ENCODE assay signal across 26 mouse cellular contexts in the genomic region with DNA sequence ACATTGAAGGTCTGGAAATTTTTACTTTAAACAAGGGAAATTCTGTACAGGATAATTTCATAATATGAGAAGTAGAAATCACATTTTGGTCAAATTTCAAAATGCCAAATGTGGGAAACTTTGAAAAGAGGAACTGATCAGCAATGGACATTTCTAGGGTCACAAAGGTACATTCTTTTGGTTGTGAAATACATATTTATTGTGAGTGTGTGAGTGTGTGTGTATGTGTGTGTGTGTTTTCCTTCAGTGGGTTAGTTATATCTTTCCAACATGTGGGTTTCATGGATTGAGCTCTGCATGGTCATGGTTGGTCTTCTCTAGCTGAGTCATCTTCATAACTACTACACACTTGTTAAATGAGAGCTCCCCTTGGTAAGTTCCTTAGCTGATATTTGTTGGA. TPM values are rescaled to one million over a fixed set of nuclear protein-coding genes. Genes with fewer than 3 reads are reported as not detected.
A peak's percentile ranks its signal among the peaks of the same experiment; 100 is the strongest.
DNase-seq lines count a peak whose midpoint lies in the region; ATAC-seq and TF ChIP-seq lines count a peak whose summit lies in the region.
"Had no signal": no experiment of that assay in that cellular context is flagged by ENCODE, and none has a peak within 500 bp of the region (broad histone marks: within the 10 kb centered on the region; RNA-seq: fewer than 3 reads in every experiment).

No protein-coding gene starts in this region.

- 0 out of 2 replicates have a peak, but pooled peaks cover 3% of the 10 kb centered on the region for H3K4me1 ChIP-seq in lung, postnatal 0 days (ENCODE audit: insufficient read depth, low read depth, low read length)
- peaks cover 76% of the 10 kb centered on the region for H3K4me1 ChIP-seq in megakaryocyte, embryonic 14.5 days
- H3K4me1 ChIP-seq: forebrain, embryonic 12.5 days; hindbrain, embryonic 15.5 days had no signal

- no peak overlapping the region for H3K27ac ChIP-seq in lung, postnatal 0 days (ENCODE audit: low read length)
- H3K27ac ChIP-seq: embryonic facial prominence, embryonic 13.5 days; forebrain, embryonic 12.5 days; heart, adult 2 months; heart, embryonic 15.5 days; hindbrain, embryonic 15.5 days had no signal

- no peak for ATAC-seq in lung, postnatal 0 days
- peak; percentile 37 for ATAC-seq in common myeloid progenitor, adult 5-6 weeks (replicated peaks; ENCODE audit: low read depth, poor library complexity, severe bottlenecking)
- ATAC-seq: forebrain, embryonic 16.5 days had no signal

- no peak for DNase-seq in lung, postnatal 0 days (ENCODE audit: low spot score)
- no peak for DNase-seq in lung, postnatal 4 days
- DNase-seq in splenic B cell, adult 2 months (ENCODE audit: low read depth, low spot score) = peak; percentile 30
- no peak for DNase-seq in cerebellum, postnatal 10 days
- no peak for DNase-seq in cerebellum, adult 18-20 months
- no peak for DNase-seq in thymus, postnatal 10 days (ENCODE audit: low spot score in 2 of 2)
- DNase-seq: adrenal gland, adult 8-10 months; cerebellum, adult 2 months; cerebellum, postnatal 14 days; gastrocnemius, postnatal 10 days; heart, postnatal 36 days had no signal

- no peaks in the 10 kb centered on the region for H3K9me3 ChIP-seq in lung, postnatal 0 days (ENCODE audit: low read length)
- H3K9me3 ChIP-seq in megakaryocyte, embryonic 14.5 days = no peaks in the 10 kb centered on the region
- H3K9me3 ChIP-seq: embryonic facial prominence, embryonic 13.5 days; forebrain, embryonic 12.5 days; G1E; heart, embryonic 15.5 days; hindbrain, embryonic 15.5 days had no signal

- TF ChIP-seq CTCF in lung, postnatal 0 days (IDR thresholded peaks at IDR 0.05) = no peak

- H3K4me2 ChIP-seq in lung, postnatal 0 days (replicated peaks; ENCODE audit: low read depth, low read length) = no peak overlapping the region
- H3K4me2 ChIP-seq: embryonic facial prominence, embryonic 13.5 days; forebrain, embryonic 12.5 days; heart, embryonic 11.5 days; heart, embryonic 15.5 days; hindbrain, embryonic 15.5 days had no signal

- no peaks in the 10 kb centered on the region for H3K36me3 ChIP-seq in lung, postnatal 0 days (ENCODE audit: insufficient read depth, low read length)
- peaks cover 62% of the 10 kb centered on the region for H3K36me3 ChIP-seq in megakaryocyte, embryonic 14.5 days (replicated peaks; ENCODE audit: low read length)
- H3K36me3 ChIP-seq in splenic B cell, adult 2 months (ENCODE audit: control insufficient read depth, insufficient read depth, low read length, poor library complexity, severe bottlenecking) = no peaks in the 10 kb centered on the region
- H3K36me3 ChIP-seq: embryonic facial prominence, embryonic 13.5 days; forebrain, embryonic 12.5 days; G1E; heart, embryonic 15.5 days; hindbrain, embryonic 15.5 days had no signal

- TF ChIP-seq EP300 in lung, postnatal 0 days (IDR thresholded peaks at IDR 0.05) = peak; percentile 27; the same call in 1 of the 2 replicates

- H3K9ac ChIP-seq in lung, postnatal 0 days (replicated peaks; ENCODE audit: low read depth) = no peak overlapping the region
- H3K9ac ChIP-seq: embryonic facial prominence, embryonic 13.5 days; forebrain, embryonic 12.5 days; heart, embryonic 15.5 days; hindbrain, embryonic 15.5 days had no signal

- no peaks in the 10 kb centered on the region for H3K27me3 ChIP-seq in lung, postnatal 0 days (replicated peaks; ENCODE audit: insufficient read depth, low read length)
- no peaks in the 10 kb centered on the region for H3K27me3 ChIP-seq in megakaryocyte, embryonic 14.5 days (replicated peaks)
- no peaks in the 10 kb centered on the region for H3K27me3 ChIP-seq in splenic B cell, adult 2 months (ENCODE audit: control insufficient read depth, insufficient read depth, low read length, poor library complexity, severe bottlenecking)
- H3K27me3 ChIP-seq: embryonic facial prominence, embryonic 13.5 days; forebrain, embryonic 12.5 days; heart, embryonic 15.5 days; hindbrain, embryonic 15.5 days had no signal

- H3K4me3 ChIP-seq in lung, postnatal 0 days (ENCODE audit: low read depth, low read length) = no peak overlapping the region
- peak overlapping the region; percentile 50 for H3K4me3 ChIP-seq in megakaryocyte, embryonic 14.5 days (replicated peaks)
- H3K4me3 ChIP-seq: embryonic facial prominence, embryonic 13.5 days; forebrain, embryonic 12.5 days; heart, adult 2 months; heart, embryonic 15.5 days; hindbrain, embryonic 15.5 days had no signal

RNA-seq across cellular contexts. Expression of gene P2ry13, which starts 1.7 kb away (rescaled TPM):
- 2.6 and 2.7 TPM in 2 replicates for polyA plus RNA-seq in lung, postnatal 0 days (2015; fragmentation: Nextera tagmentation; extraction: Ambion mirVana)
- total RNA-seq in common myeloid progenitor, adult 5-6 weeks (2017) = 0.58 and 0.91 TPM in 2 replicates
- polyA plus RNA-seq in megakaryocyte, embryonic 14.5 days (2012; ENCODE audit: insufficient read depth, low replicate concordance) = not detected in 2 replicates
- polyA plus RNA-seq: G1E had no signal

RNA-seq across cellular contexts. Expression of gene Gpr87, which starts 17.5 kb away (rescaled TPM):
- polyA plus RNA-seq in lung, postnatal 0 days (2015; fragmentation: Nextera tagmentation; extraction: Ambion mirVana) = not detected in 2 replicates
- total RNA-seq in common myeloid progenitor, adult 5-6 weeks (2017) = 0.14 TPM in 1 of 2 replicates, not detected in the other
- not detected in 2 replicates for polyA plus RNA-seq in megakaryocyte, embryonic 14.5 days (2012; ENCODE audit: insufficient read depth, low replicate concordance)
- total RNA-seq: adrenal gland, adult 8-10 months; adrenal gland, postnatal 4 days; gastrocnemius, postnatal 10 days; gastrocnemius, postnatal 4 days; heart, adult 2 months; heart, postnatal 36 days had no signal
- polyA plus RNA-seq: cerebellum, adult 2 months; cortical plate, adult 2 months; forebrain, embryonic 16.5 days; frontal cortex, adult 2 months; G1E; heart, adult 2 months; heart, embryonic 11.5 days; hindbrain, embryonic 11.5 days had no signal

RNA-seq across cellular contexts. Expression of gene P2ry12, which starts 50.3 kb away (rescaled TPM):
- polyA plus RNA-seq in lung, postnatal 0 days (2015; fragmentation: Nextera tagmentation; extraction: Ambion mirVana) = 3.8 and 4.6 TPM in 2 replicates
- total RNA-seq in common myeloid progenitor, adult 5-6 weeks (2017) = 0.15 TPM in 1 of 2 replicates, not detected in the other
- polyA plus RNA-seq in megakaryocyte, embryonic 14.5 days (2012; ENCODE audit: insufficient read depth, low replicate concordance) = 1.6 TPM in 1 of 2 replicates, not detected in the other
- polyA plus RNA-seq: G1E had no signal

RNA-seq across cellular contexts. Expression of gene P2ry14, which starts 59.0 kb away (rescaled TPM):
- 65.2 and 68.4 TPM in 2 replicates for polyA plus RNA-seq in lung, postnatal 0 days (2015; fragmentation: Nextera tagmentation; extraction: Ambion mirVana)
- 18.9 and 22.0 TPM in 2 replicates for total RNA-seq in common myeloid progenitor, adult 5-6 weeks (2017)
- polyA plus RNA-seq in megakaryocyte, embryonic 14.5 days (2012; ENCODE audit: insufficient read depth, low replicate concordance) = 0.62 TPM in 1 of 2 replicates, not detected in the other
- polyA plus RNA-seq: G1E had no signal
